Mouse (Mus musculus) neutrophil, adult 5-6 weeks (primary cell): Measurements from ENCODE around the gene Pltp. TPM values are rescaled to one million over a fixed set of nuclear protein-coding genes. Genes with fewer than 3 reads are reported as not detected.
"Not testable (repeated sequence)": the region's sequence is repeated elsewhere in the genome, so short reads cannot be mapped to it uniquely, and the experiment has no call there.

Experiments
- ATAC-seq: fragments of 151-379, 151-347 bp; 2 replicates; pipeline ENCODE4 v1.8.0; 2017; ENCODE audit warnings: mild to moderate bottlenecking, moderate TSS enrichment; ENCODE audit not compliant: insufficient number of reproducible peaks, poor library complexity, low FRiP score, severe bottlenecking; ENCODE audit errors: extremely low read depth
- total RNA-seq: library from RNA; stranded (forward); fragments of 200-1000 nt; gene quantifications from 2 replicates; pipeline ENCODE4 v1.2.3, GENCODE M21; 2017

The Pltp gene
- total RNA-seq, 1 experiment from 2014 or later = 11.2 TPM

DNA sequence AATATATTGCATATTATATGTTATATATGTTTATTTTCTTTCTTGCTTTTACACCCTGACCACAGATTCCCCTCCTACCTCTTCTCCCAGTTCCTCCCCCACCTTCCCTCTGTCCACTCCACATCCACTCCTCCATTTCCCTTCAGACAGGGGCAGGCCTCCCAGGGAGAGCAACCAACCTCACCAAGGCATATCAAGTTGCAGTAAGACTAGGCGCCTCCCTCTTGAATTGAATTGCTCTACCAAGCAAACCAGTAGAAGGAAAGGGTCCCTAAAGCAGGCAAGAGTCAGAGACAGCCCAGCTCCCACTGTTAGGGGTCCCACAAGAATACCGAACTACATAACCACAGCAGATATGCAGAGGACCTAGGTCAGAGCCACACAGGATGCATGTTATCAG lies 1.6 kb upstream of the Pltp start:
- ATAC-seq = no peak

DNA sequence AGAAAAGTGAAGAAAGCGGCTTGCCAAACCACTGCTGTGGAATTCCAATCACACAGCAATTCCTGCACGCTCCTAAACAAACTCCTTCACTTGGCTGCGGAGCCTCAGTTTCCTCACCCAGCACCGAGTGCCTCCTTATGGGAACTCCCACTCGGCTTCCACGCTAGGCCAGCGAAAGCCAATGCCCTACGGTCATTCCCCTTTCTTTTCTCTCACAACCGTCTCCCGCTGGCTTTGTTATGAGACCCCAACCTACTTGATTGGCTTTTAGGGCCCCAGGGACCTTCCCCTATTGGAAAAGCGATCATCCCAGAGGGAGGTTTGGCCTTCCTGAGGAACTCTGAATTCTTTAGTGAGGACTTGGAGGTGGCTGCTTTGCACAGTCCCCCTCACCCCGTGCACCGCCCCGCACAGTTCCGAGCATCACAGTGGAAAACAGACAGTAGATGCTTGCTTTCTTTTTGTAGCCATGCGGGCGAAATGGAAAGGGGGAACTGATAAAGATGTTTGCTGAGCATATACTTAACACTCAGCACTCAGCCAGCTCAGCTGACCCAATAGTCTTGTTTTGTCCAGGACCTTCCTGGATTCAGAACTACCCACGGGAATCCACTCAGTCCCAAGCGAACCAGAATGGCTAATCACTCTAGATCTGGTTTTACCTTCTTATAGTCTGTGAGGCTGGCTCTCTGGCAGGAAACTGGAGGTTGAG lies 487 bp upstream of the Pltp start:
- ATAC-seq = no peak

DNA sequence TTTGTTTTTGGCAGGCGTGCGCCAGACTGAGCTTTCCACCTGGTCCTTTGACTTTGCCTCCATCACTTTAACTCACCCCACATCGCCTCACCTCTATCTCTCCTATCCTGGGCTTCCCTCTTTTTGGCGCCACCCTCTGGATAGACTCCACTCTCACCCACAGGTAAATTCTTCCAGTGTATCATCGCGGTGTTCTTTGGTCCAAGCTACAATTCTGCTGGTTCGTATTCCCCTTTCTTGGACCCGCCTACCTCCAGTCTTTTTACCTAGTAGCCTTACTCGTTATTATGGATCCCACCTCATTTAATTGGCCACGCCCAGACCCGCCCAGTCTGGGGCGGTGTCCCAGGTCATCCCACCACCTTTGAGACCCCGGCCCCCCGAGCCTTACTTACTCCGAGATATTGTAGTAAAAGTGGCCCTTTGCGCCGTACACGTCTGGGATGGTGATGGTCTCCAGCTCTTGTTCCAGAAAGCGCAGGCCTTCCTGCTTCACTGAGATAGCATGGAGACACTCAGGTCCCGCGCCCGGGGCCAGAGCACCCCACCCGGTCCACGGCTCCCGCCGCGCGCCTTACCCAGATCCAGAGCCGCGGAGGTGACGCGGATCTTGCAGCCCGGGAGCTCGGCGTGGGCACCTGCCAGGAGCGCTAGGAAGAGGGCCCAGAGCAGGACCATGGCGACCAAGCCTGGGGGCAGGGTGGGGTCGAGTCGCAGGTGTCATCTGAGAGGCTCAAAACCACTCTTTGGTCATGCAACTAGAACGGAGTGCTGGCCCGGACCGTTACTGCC lies 1.0 kb downstream of the Pltp start:
- no peak for ATAC-seq

DNA sequence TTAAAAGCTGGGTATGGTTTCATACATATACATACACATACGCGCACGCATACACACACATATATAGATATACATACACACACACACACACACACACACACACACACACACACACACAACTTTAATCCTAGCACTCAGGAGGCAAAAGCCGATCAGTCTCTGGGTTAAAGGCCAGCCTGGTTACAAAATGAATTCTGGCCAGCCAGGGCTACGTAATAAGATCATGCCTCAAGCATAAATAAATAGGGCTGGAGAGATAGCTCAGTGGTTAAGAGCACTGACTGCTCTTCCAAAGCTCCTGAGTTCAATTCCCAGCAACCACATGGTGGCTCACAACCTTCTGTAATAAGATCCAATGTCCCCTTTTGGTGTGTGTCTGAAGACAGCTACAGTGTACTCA lies 1.9 kb downstream of the Pltp start:
- ATAC-seq = not testable (repeated sequence)

DNA sequence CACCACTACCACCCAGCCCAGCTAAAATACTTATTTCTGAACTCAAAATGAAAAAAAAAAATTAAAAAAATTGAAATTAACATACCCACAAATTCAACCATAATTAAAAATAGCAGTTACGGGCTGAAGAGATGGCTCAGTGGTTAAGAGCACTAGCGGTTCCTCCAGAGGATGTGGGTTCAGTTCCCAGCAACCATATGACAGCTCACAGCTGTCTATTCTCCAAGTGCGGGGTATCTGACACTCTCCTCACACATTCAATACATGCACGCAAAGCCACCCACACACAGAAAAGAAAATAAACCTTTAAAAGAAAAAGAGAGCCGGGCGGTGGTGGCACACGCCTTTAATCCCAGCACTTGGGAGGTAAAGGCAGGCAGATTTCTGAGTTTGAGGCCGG lies 7.5 kb downstream of the Pltp start:
- ATAC-seq = 0 out of 2 replicates have a peak, but pooled peaks have one; percentile 26

DNA sequence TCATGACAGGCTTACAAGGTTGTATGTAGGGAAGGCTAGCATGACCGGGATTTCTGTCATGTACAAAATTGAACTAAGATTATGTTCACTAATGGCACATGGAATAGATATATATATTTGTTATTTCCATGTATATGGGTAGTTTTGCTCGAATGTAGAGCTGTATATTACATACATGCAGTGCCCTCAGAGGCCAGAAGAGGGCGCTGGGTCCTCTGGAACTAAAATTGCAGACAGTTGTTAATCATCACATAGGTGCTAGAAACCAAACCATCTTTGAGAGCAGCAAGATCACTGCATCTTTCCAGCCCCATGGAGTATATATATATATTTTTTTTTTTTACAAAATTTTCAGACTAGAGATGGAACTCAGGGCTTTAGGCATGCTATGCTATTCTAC lies 11.7 kb downstream of the Pltp start:
- no peak for ATAC-seq

DNA sequence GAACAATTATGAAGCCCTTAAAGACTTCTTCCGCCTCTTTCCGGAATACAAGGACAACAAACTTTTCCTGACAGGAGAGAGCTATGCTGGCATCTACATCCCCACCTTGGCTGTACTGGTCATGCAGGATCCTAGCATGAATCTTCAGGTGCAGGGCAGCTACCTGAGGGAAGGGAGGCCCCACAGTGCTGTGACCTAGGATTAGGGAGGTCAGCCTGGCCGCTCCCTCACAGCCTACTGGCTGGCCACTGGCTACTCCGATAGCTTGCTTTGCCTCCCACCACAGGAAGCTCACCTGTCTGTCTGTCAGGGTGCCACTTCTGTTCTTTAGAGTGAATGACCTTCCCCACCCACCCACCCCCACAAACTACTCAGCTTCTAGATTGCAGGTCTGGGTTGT lies 22.3 kb downstream of the Pltp start:
- no peak for ATAC-seq

DNA sequence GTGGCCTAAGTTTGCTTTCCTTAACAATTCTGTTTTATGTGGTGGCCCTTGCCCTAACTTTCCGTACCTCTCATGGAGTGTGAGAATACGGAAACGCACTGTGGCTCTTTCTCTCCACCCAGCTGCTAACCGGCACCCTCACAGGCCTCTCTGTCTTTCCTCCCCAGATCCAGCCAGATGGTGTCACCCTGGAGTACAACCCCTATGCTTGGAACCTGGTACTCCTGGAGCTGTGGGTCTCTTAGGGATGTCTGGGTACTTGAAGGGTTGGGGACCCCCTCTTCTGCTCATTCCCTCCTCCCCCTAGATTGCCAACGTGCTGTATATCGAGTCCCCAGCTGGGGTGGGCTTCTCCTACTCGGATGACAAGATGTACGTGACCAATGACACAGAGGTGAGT lies 23.0 kb downstream of the Pltp start:
- ATAC-seq = no peak

DNA sequence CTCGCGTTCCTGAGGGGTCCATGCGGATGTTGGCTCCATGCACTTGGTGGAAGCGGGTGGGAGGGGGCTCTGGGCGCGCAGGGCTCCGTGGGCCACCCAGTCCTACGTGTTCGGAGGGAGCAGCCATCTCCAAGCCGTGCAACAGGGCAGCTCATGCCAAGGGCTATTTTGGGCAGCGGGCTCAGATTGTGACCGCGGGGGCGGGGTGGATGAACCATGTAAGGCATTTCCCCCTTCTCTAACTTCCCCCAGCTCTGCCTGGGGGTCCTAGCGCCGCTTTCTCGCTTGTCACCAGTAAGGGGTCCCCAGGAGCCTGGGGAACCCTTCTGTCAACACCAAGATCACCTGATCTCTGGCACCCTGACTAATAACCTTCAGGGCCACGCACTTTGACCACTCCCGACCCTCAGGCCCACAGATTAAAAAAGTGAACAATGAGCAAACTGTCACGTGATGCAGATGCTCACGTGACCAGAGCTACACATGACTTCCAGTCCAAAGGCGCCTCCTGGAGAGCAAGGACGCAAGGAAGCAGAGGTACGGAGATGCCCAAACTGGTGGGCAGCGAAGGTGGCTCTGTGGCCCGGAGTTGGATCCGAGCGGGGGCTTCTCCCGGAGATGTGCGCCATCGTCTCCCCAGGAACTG lies 24.1 kb downstream of the Pltp start, which contains the start of gene Neurl2:
TSS of gene Neurl2 (minus strand) at position 143 of the 646 bp plus-strand sequence.
- ATAC-seq = peak; percentile 37

DNA sequence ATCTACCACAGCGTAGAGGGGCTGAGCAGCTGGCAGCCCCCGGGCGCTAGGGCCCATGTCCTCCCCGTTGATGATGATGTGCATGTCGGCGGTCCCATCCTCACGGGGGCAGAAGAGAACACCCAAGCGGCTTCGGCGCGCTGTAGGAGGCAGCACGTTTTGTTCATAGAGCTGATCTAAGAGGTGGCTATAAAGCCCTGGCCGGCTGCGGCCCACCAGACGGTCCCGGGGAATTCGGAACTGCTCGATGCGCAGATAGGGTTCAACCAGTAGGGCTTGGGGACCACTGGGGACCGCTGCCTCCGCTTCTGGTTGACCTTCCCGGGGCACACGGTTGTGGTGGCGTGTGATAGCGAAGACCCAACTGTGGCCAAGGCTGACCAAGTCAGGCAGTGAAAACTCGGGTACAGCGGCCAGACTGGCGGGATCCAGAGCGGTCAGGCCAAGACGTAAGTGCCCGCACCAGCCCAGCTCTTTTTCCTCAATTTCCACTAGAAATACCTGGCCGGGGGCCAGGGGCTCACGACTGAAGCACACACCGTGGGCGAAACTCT lies 24.7 kb downstream of the Pltp start, which contains the start of gene Ctsa:
TSS of gene Ctsa (plus strand) at position 126 of the 554 bp plus-strand sequence.
- peak; percentile 75 for ATAC-seq

DNA sequence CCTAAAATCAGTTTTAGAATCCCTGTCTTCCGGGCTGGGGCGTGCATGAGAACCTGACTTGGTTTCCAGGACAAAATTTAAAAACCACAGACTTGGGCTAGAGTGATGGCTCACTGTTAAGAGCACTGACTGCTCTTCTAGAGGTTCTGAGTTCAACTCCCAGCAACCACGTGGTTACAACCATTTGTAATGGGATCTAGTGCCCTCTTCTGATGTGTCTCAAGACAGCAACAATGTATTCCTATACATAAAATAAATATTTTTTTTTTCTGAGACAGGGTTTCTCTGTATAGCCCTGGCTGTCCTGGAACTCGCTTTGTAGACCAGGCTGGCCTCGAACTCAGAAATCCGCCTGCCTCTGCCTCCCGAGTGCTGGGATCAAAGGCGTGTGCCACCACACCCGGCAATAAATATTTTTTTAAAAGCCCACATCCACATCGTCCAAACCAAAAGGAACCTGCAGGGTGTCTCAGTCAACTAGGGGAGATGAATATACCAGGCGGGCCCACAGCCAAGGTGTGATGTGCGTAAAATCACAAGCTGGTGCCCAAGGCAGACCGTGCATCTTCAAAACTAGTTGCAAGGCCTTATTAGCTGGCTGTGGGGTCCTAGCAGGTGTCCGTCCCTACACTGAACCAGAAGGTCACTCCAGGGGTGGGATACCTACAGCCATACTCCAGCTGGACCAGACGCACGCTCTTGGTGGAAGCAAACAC lies 25.3 kb downstream of the Pltp start:
- ATAC-seq = no peak

DNA sequence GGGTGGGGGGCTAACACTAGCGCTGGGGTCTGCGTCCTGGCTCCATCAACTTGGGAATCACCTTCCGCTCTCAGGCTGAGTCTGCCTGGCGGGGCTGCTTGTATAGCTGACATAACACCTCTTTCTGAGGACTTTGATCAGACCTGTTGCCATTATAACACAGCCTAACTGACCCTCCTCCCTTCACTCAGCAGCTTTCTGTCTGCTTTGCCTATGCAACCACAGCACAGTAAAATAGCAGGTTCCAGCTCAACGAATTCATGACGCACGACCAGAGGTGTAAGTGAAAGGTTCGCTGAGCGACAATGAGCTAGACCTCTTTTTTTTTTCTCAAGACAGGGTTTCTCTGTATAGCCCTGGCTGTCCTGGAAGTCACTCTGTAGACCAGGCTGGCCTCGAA lies 26.5 kb downstream of the Pltp start:
- ATAC-seq = no peak

DNA sequence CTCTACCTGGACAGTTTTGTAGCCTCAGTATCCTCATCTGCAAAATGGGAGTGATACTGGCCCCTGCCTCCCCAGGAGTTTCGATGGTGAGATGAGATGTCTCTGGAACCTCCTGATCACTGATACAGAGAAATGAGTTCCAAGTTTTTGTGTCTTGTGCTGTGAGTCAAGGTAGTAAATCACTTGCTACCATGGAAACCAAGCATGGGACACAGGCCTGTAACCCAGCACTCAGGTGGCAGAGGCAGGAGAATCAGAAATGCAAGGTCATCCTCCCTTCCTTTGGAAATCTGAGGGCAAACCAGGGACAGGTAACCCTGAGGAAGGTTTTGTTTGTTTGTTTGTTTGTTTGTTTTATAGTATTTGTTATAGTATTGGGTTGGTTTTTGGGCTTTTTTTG lies 28.4 kb downstream of the Pltp start:
- ATAC-seq = no peak

DNA sequence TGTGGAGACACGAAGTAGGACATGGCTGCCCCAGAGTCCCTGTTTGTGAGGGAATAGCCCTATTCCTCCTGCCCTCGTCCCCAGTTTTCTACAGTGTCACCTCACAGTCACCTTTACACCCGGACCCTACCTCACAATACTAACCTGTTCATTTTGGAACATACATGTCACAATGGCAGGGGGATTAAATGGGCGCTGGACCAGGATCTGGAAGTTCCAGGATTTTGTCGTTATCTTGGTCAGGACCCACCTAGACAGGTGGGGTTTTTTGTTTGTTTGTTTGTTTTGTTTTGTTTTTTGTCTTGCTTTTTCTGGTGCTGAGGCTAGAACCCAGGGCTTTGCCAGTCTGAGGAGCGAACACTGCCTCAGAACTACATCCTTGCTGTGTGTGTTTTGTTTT lies 29.1 kb downstream of the Pltp start, which contains the start of gene Spata25:
TSS of gene Spata25 (minus strand) at position 101 of the 400 bp plus-strand sequence.
- no peak for ATAC-seq

DNA sequence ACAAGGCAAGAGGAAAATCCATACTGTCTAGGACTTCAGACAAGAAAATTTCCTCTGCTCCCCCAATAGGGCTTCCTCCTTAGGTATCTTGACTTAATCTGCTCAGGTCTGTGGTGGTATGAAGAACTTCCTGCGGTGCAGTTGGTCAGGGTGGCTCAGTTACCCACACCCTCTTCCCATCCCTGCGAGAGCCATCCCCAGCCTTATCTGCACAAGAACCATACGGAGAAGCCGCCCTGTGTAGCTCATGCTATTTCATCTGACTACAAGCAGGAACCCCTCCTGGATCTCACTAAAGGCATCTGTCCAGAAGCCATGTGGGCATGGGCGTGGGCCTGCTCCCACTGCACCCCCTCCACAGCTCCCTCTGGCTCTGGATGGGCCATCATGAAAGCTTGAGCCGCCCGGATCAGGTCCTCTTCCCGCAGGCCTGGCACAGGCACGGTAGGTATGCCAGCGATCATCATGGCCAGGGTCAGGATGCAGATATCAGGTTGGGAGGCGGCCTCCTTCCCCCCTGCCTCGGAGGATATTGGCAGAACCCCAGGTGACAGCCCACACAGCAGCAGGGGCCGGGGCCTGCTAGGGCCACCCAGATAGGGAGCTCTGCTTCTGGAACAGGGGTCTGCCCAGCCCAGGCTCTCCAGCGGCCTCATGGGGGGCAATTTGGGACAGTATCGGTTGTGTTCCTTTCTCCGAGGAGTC lies 30.2 kb downstream of the Pltp start:
- ATAC-seq = no peak

DNA sequence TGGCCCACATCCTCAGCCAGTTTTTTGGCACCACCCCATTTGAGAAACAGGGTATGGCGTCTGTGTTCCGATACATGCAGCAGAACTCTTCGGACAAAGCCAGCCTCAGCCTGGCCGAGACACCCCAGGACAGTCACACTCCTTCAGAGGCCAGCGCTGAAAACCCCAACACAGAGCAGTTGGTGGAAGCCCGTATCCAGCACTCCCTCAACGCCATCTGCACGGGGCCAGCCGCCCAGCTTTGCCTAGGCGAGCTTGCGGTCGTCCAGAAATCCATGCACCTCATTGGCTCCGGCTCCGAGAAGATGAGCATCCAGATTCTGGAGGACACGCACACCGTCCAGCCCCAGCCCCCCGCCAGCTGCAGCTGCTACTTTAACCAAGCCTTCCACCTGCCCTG lies 32.0 kb downstream of the Pltp start:
- no peak for ATAC-seq

DNA sequence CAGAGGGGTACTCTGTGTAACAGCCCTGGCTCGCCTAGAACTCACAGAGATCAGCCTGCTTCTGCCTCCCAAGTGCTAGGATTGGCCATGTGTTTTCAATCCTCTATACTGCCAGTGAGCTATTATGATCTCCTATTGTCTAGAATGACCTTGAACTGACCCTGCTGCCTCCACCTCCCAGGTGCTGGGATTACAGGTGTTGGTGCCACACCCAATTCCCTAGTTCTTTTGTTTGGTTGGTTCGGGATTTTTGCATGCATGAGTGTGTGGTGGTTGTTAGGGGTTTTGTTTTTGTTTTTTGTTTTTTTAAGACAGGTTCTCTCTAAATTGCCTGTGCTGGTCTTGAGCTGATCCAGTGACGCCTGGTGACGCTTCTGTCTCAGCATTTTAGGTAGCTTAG lies 33.5 kb downstream of the Pltp start:
- ATAC-seq = no peak

DNA sequence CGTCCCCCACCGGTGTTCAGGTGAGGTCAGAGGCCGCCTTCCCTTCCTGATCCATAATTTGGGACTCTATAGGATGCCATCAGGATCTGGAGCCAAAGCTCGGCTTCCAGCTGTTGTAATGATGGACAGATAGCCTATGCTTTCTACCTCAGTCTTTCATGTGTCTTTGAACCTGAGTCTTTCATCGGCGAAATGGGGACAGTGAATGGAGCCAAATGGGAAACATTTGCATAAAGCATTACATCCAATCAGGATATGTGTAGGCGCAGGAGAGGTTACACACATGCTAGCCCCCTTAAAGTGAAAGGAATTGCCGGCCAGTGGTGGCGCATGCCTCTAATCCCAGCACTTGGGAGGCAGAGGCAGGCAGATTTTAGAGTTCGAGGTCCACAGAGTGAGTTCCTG lies 34.3 kb downstream of the Pltp start:
- ATAC-seq = no peak
